Mouse (Mus musculus) forebrain, postnatal 0 days (tissue): ENCODE measurements at regions not wholly inside any gene's neighbourhood (a gene's known extent, or its start where the extent isn't known, plus 50 kb on each side); places are given as distances from the start of the nearest gene placed in this dataset.
"Not testable (repeated sequence)": the region's sequence is repeated elsewhere in the genome, so short reads cannot be mapped to it uniquely, and the experiment has no call there.

ENCODE experiments used
- ATAC-seq: fragments of 200-750 bp; cut with Nextera tagmentation; 2 replicates; pipeline ENCODE4 v1.8.0; 2017; ENCODE audit warnings: mild to moderate bottlenecking, moderate library complexity
- DNase-seq: peaks from one replicate; pipeline ENCODE4 v3.0.0-alpha.2; 2015
- H3K27ac ChIP-seq: fragments of 300-500 bp; sonication (generic); 2 replicates; pipeline ENCODE4 v1.5.1; 2014; ENCODE audit warnings: low read depth, mild to moderate bottlenecking, antibody characterized with exemption, low read length, moderate library complexity, mixed read lengths
- H3K27me3 ChIP-seq: fragments of 300-500 bp; sonication (generic); 2 replicates; pipeline ENCODE4 v1.6.1; 2014; ENCODE audit warnings: mild to moderate bottlenecking, low read length, mixed read lengths; ENCODE audit not compliant: insufficient read depth
- H3K36me3 ChIP-seq: fragments of 300-500 bp; sonication (generic); 2 replicates; pipeline ENCODE4 v1.6.1; 2014; ENCODE audit warnings: mild to moderate bottlenecking, moderate library complexity; ENCODE audit not compliant: insufficient read depth
- H3K4me1 ChIP-seq: fragments of 300-500 bp; sonication (generic); 2 replicates; pipeline ENCODE4 v1.6.1; 2014; ENCODE audit warnings: antibody characterized with exemption; ENCODE audit not compliant: insufficient read depth
- H3K4me2 ChIP-seq: fragments of 300-500 bp; sonication (generic); 2 replicates; pipeline ENCODE4 v1.6.1; 2014; ENCODE audit warnings: low read depth, mild to moderate bottlenecking, moderate library complexity
- H3K4me3 ChIP-seq: fragments of 300-500 bp; sonication (generic); 2 replicates; pipeline ENCODE4 v1.5.1; 2014; ENCODE audit warnings: low read depth, low read length, mixed read lengths
- H3K9ac ChIP-seq: fragments of 300-500 bp; sonication (generic); 2 replicates; pipeline ENCODE4 v1.6.1; 2014; ENCODE audit warnings: mild to moderate bottlenecking
- H3K9me3 ChIP-seq: fragments of 300-500 bp; sonication (generic); 2 replicates; pipeline ENCODE4 v1.6.1; 2016; ENCODE audit warnings: low read length
- CTCF ChIP-seq: sonication (generic); IDR thresholded peaks from 2 replicates; pipeline ENCODE4 v1.5.1; 2016; ENCODE audit warnings: antibody characterized with exemption, control low read depth, low read depth
- WGBS: fragments of 180-500 bp; shearing (Covaris S2); extraction: QIAGEN DNeasy Blood & Tissue Kit; methylation state at CpG from one replicate; pipeline ENCODE4 v1.1.7; 2014; 5-methylcytosine and 5-hydroxymethylcytosine counted together

DNA sequence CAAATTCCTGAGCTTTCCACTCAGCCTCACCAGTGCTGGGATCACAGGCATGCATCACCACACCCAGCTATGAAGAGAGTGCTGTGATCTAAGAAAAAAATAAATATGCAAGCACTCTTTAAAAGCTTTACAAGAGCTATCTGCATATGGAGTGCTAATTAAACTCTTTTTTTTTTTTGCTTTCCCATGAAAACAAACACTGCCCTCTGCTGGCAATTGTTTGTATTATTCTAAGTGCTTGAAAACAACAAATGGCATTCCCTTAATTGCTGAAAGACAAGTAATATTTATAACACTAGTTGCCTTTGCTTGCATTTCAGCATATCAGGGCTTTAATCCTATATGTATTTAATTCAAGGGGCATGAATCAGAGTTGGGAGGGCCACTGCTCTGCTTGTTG, 91.8 kb downstream of the 5730507C01Rik start:
- not testable (repeated sequence) for H3K36me3 ChIP-seq, H3K4me2 ChIP-seq, ATAC-seq, H3K4me1 ChIP-seq, H3K27ac ChIP-seq, H3K9me3 ChIP-seq, H3K27me3 ChIP-seq, H3K9ac ChIP-seq, H3K4me3 ChIP-seq
- DNase-seq = peak; percentile 58
- TF ChIP-seq CTCF = peak; percentile 31

DNA sequence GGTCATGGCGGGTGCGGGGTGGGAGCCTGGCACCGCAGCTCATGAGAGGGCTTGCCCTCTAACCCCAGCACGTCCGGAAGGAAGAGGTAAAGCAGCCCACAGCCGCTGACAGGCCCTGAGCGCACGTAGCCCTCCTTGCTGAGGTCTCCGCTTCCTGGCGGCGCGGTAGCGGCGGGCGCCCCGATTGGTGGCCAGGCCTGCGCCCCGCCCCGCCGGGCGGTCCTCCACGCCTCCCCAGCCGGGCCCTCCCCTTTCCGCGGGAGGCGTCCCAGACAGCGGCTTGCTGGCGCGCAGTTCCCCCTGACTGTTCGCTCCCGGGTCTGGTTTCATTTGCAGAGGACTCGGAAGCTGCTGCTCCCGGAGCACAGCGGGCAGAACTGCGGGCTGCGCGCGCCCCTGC, 95.5 kb downstream of the 5730507C01Rik start:
- peak; percentile 94 for ATAC-seq
- peak overlapping the region; percentile 52 for H3K9ac ChIP-seq

DNA sequence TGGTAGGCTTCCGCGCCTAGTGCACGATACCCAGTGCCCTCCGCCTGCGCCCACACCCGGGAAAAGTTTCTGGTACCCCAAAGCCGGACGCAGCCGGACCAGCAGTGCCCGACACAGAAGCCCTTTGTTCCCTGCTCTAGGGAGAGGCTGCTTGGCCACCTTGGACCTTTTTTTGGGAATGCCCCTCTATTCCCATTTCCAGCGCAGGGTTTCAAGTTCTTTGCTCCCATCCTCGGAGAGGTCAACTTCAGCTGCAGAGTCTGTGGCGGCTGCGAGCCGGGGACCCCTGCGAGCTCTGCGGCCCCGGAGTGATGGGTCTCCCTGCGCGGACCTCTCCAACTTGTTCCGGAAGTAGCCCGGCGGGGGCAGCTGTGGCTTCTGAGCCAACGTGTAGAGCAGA, 96.3 kb downstream of the 5730507C01Rik start:
- H3K36me3 ChIP-seq, H3K9me3 ChIP-seq, H3K4me1 ChIP-seq, H3K27ac ChIP-seq, ATAC-seq, H3K27me3 ChIP-seq: not testable (repeated sequence)
- H3K9ac ChIP-seq = peak overlapping the region; percentile 39; the same call in 1 of the 2 replicates
- peak overlapping the region; percentile 60 for H3K4me2 ChIP-seq
- 7% methylated on average over 24 of the region's 24 CpGs for WGBS
- DNase-seq = peak; percentile 0
- H3K4me3 ChIP-seq = peak overlapping the region; percentile 48

More for the DNA sequence above, 95.5 kb downstream of the 5730507C01Rik start:
- H3K27me3 ChIP-seq = no peaks in the 10 kb centered on the region
- no peaks in the 10 kb centered on the region for H3K9me3 ChIP-seq
- no peak for TF ChIP-seq CTCF
- H3K4me3 ChIP-seq = peak overlapping the region; percentile 48
- 0 out of 2 replicates have a peak overlapping the region, but pooled peaks have one; percentile 21 for H3K27ac ChIP-seq
- DNase-seq = peak; percentile 79
- 1% methylated on average over 35 of the region's 38 CpGs for WGBS
- no peaks in the 10 kb centered on the region for H3K4me1 ChIP-seq
- H3K4me2 ChIP-seq = peak overlapping the region; percentile 60
- no peaks in the 10 kb centered on the region for H3K36me3 ChIP-seq
